Mouse (Mus musculus) heart, embryonic 14.5 days (tissue): ENCODE measurements around the gene Mamdc2. TPM values are rescaled to one million over a fixed set of nuclear protein-coding genes. Genes with fewer than 3 reads are reported as not detected.

ENCODE experiments used
- ATAC-seq: fragments of 200-750 bp; cut with Nextera tagmentation; 2 replicates; pipeline ENCODE4 v1.8.0; 2017; ENCODE audit warnings: low read depth, moderate TSS enrichment; ENCODE audit not compliant: insufficient number of reproducible peaks, insufficient read depth, low FRiP score
- H3K27ac ChIP-seq, 2 experiments: fragments of 200-500 bp in 1 of 2; fragments of 300-500 bp in 1 of 2; sonication (generic) in 1 of 2; replicated peaks in 1 of 2; 2 replicates each; pipeline ENCODE4 v1.5.1; 2012 to 2014; ENCODE audit warnings: low read depth in 2 of 2, low read length in 2 of 2, control low read depth in 1 of 2, mild to moderate bottlenecking in 1 of 2, mixed read lengths in 1 of 2; ENCODE audit not compliant: control insufficient read depth in 1 of 2, insufficient read depth in 1 of 2
- H3K27me3 ChIP-seq: fragments of 300-500 bp; sonication (generic); 2 replicates; pipeline ENCODE4 v1.6.1; 2014; ENCODE audit warnings: mild to moderate bottlenecking, low read length, control low read depth; ENCODE audit not compliant: control insufficient read depth, insufficient read depth
- H3K36me3 ChIP-seq: fragments of 300-500 bp; sonication (generic); 2 replicates; pipeline ENCODE4 v1.6.1; 2014; ENCODE audit warnings: mild to moderate bottlenecking, control low read depth, low read length, mixed read lengths; ENCODE audit not compliant: control insufficient read depth, insufficient read depth
- H3K4me1 ChIP-seq, 2 experiments: fragments of 200-500 bp in 1 of 2; fragments of 300-500 bp in 1 of 2; sonication (generic) in 1 of 2; 2 replicates each; pipeline ENCODE4 v1.6.1; 2012 to 2014; ENCODE audit warnings: low read length in 2 of 2, control low read depth in 1 of 2, mixed read lengths in 1 of 2; ENCODE audit not compliant: control insufficient read depth in 2 of 2, insufficient read depth in 2 of 2
- H3K4me2 ChIP-seq: fragments of 300-500 bp; sonication (generic); 2 replicates; pipeline ENCODE4 v1.6.1; 2014; ENCODE audit warnings: mild to moderate bottlenecking, low read length
- H3K4me3 ChIP-seq, 2 experiments: fragments of 200-500 bp in 1 of 2; fragments of 300-500 bp in 1 of 2; sonication (generic) in 1 of 2; 2 replicates each; pipeline ENCODE4 v1.5.1; 2012 to 2014; ENCODE audit warnings: low read length in 2 of 2, mild to moderate bottlenecking in 2 of 2, control low read depth in 1 of 2, low read depth in 1 of 2, moderate library complexity in 1 of 2; ENCODE audit not compliant: control insufficient read depth in 1 of 2, insufficient read depth in 1 of 2
- H3K9ac ChIP-seq: fragments of 300-500 bp; sonication (generic); 2 replicates; pipeline ENCODE4 v1.6.1; 2014; ENCODE audit warnings: mild to moderate bottlenecking, low read length
- H3K9me3 ChIP-seq: fragments of 300-500 bp; sonication (generic); 2 replicates; pipeline ENCODE4 v1.6.1; 2016; ENCODE audit warnings: low read length, control low read depth; ENCODE audit not compliant: control insufficient read depth
- WGBS: fragments of 180-500 bp; shearing (Covaris S2); extraction: QIAGEN DNeasy Blood & Tissue Kit; methylation state at CpG from one replicate; pipeline ENCODE4 v1.1.7; 2014; 5-methylcytosine and 5-hydroxymethylcytosine counted together
- polyA plus RNA-seq: library from polyadenylated mRNA; unstranded; fragments of >200 nt; fragmentation: Nextera tagmentation; extraction: Ambion mirVana; gene quantifications from 2 replicates; pipeline ENCODE4 v1.2.1, GENCODE M21; 2014

Gene Mamdc2
- polyA plus RNA-seq, 1 experiment from 2014 or later: 1.7 TPM

DNA sequence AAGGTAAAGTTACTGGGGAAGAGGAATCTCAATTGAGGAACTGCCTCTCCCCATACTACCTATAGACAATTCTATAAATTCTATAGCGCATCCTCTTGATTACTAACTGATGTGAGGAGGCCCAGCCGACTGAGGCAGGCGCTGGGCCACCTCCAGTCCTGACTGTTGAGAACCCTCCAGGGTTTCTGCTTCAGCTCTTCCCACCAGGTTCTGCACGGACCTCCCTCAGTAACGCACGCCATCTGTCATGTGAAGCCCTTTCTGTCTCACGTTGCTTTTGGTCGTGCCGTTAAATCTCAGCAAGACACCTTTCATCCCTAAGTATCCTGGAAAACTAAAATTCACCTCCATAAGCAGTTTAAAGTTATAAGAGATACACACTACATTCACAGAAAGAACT lies 191.5 kb downstream of the Mamdc2 start:
- Histone ChIP-seq H3K4me3 (no peak overlapping the region), H3K9ac (no peak overlapping the region), H3K27ac (no peak overlapping the region), H3K27me3 (no peaks in the 10 kb centered on the region), H3K36me3 (peaks cover 74% of the 10 kb centered on the region), H3K4me1 (no peaks in the 10 kb centered on the region), H3K9me3 (no peaks in the 10 kb centered on the region), H3K4me2 (no peak overlapping the region)
- no peak for ATAC-seq
- WGBS: 84% methylated on average over 9 of the region's 9 CpGs

Other genes starting within 250 kb of the Mamdc2 start
- gene Smc5, start 174.5 kb downstream of the Mamdc2 start, polyA plus RNA-seq: 26.7 and 27.9 TPM in 2 replicates
- not detected in 2 replicates for gene 1700028P14Rik, start 204.4 kb upstream of the Mamdc2 start, polyA plus RNA-seq
- gene Ptar1, start 239.0 kb upstream of the Mamdc2 start, polyA plus RNA-seq: 6.7 and 7.7 TPM in 2 replicates